Mouse (Mus musculus) gonadal fat pad, adult 2 months (tissue): ENCODE data around the gene Vps45. TPM values are rescaled to one million over a fixed set of nuclear protein-coding genes. Genes with fewer than 3 reads are reported as not detected.
A peak's percentile ranks its signal among the peaks of the same experiment; 100 is the strongest.

Source experiments
- DNase-seq: peaks from one replicate; pipeline ENCODE4 v3.0.0-alpha.2; 2012; ENCODE audit warnings: low read depth
- polyA plus RNA-seq: library from polyadenylated mRNA; depleted of rRNA; stranded (reverse); fragments of >200 nt; gene quantifications from 2 replicates; pipeline ENCODE4 v1.2.3, GENCODE M21; 2012; rRNA removed

The Vps45 gene
- 11.7 and 12.2 TPM in 2 replicates for polyA plus RNA-seq

GRCm38 (mm10) chr3:96058231-96058896 lies at the start of gene Vps45:
TSS of gene Vps45 (minus strand) at chr3:96058466.
- no peak for DNase-seq

- DNase-seq: no peak
Measured at GRCm38 (mm10) chr3:96106151-96106550, 47.9 kb upstream of the Vps45 start.

- DNase-seq: no peak
Measured at GRCm38 (mm10) chr3:96105232-96105747, 47.0 kb upstream of the Vps45 start.

GRCm38 (mm10) chr3:96104261-96105065 lies 46.2 kb upstream of the Vps45 start, which contains the start of gene Otud7b:
TSS of gene Otud7b (plus strand) at chr3:96104527.
- no peak for DNase-seq

- no peak for DNase-seq
Measured at GRCm38 (mm10) chr3:96103901-96104260, 45.6 kb upstream of the Vps45 start.

- no peak for DNase-seq
Measured at GRCm38 (mm10) chr3:96102100-96102872, 44.0 kb upstream of the Vps45 start.

- peak; percentile 86 for DNase-seq
Measured at GRCm38 (mm10) chr3:96098616-96099267, 40.5 kb upstream of the Vps45 start.

GRCm38 (mm10) chr3:96098168-96098567 lies 39.9 kb upstream of the Vps45 start:
- DNase-seq: no peak

GRCm38 (mm10) chr3:96094203-96094602 lies 35.9 kb upstream of the Vps45 start:
- no peak for DNase-seq

GRCm38 (mm10) chr3:96093509-96093908 lies 35.2 kb upstream of the Vps45 start:
- DNase-seq: no peak

GRCm38 (mm10) chr3:96091966-96092365 lies 33.7 kb upstream of the Vps45 start:
- DNase-seq: no peak

- no peak for DNase-seq
Measured at GRCm38 (mm10) chr3:96091146-96091545, 32.9 kb upstream of the Vps45 start.

GRCm38 (mm10) chr3:96089882-96090489 lies 31.7 kb upstream of the Vps45 start:
- no peak for DNase-seq

GRCm38 (mm10) chr3:96087801-96088200 lies 29.5 kb upstream of the Vps45 start:
- no peak for DNase-seq

- DNase-seq: no peak
Measured at GRCm38 (mm10) chr3:96087219-96087618, 29.0 kb upstream of the Vps45 start.

- DNase-seq: no peak
Measured at GRCm38 (mm10) chr3:96084146-96084755, 26.0 kb upstream of the Vps45 start.

- DNase-seq: no peak
Measured at GRCm38 (mm10) chr3:96082714-96083508, 24.6 kb upstream of the Vps45 start.

- no peak for DNase-seq
Measured at GRCm38 (mm10) chr3:96082100-96082499, 23.8 kb upstream of the Vps45 start.

- DNase-seq: no peak
Measured at GRCm38 (mm10) chr3:96081650-96082049, 23.4 kb upstream of the Vps45 start.

GRCm38 (mm10) chr3:96081006-96081405 lies 22.7 kb upstream of the Vps45 start:
- no peak for DNase-seq
